Mouse (Mus musculus): ENCODE data around the gene Upf3a.
"Not testable (repeated sequence)": the region's sequence is repeated elsewhere in the genome, so short reads cannot be mapped to it uniquely, and the experiment has no call there.

Upf3a gene

DNA sequence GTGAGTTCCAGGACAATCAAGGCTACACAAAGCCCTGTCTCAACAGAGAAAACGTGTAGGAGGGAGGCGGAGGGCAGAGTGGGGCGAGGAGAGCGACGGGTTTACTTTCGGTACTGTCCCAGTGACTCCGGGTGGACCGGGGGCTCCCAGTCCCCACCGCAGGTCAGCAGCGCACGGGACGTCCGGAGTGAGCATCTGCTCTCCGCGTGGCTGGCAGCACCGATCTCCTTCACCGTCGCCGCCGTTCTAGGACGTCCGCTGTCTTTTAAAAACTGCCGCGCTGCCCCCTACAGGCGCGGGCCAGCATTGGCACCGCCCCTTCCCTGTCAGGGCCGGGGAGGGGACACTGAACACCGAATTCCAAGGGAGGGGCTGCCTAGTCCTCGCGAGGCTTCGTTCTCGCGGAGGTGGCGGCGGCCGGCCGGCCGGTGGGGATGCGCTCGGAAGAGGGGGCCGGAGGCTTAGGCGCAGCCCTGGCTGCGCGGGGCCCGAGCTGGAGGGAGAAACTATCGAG lies at the start of gene Upf3a:
Gene Upf3a, plus strand, starts transcription at position 366 of the 514 bp plus-strand sequence.
- peak; percentile 87 to 88 for DNase-seq

DNA sequence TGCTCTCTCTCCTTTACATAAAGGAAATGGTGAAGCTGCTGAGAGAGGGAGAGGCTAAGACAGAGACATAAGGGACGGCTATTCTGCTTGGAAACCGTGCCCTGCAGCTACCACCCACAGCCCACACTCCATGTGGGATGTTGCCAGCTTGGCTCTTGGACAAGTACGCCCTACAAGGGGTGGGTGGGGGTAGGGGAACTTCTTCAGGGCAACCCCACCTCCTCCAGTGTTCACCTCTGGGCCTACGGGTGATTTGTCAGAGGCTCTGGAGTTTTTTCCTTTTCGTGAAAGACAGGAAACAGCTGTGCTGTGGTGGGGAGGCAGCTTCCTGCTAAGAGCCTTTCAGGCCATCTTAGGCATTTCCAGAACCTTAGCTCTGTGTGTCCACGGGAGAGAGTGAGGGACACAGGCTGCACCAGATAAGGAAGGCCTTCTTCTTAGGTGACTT lies 45.1 kb upstream of the Upf3a start:
- DNase-seq: no peak

DNA sequence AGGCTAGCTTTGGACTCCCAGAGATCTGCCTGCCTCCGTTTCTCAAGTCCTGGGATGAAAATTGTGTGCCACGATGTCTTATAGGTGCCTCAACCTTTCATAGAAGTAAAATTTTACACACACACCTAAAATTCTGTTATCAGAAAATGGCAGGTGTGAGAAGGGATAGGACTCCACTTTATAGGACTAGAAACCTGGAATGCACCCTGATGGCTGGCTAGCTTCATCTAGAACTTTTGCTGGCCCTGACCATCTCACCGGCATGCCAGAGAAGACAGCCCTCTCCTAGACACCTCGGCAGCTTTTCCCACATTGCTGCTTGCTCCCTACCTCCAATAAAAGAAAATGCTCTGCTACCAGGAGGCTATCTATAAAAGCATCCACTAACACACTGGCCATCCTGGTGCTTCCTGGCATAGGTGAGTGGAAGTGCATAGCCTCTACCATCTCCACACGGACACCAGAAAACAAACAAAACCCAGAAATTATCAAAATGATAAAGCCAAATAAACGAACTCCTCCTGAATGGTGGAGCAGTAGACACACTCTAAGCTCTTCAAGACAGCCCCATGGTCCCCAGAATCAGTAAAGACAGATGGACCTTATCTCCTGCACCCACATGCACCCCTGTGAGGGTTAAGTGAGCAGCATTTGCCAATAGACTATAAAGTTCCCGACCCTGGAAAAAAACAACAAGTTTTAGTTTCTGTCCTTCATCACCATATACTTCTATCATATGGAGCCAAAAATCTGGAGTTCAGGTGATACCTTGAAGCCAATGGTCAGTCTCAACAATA lies 44.4 kb upstream of the Upf3a start:
- DNase-seq: no peak

DNA sequence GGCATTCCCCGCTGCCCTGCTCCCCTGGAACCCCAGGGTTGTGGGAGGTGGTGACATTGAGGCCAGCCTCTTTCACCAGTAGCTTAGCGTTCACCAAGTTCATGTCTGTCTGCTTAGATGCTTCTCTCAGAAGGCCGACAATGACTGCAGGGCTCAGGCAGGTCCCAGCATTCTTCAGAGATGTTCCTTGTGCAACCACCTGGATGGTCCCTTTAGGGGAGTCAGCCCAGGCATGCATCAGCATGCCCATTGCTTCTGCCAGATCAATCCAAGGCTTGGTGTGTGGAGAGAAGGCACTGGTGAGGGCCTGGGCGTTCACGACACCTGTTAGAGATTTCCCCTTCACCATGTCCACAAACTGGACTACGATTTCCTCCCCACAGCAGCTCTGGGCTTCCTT lies 39.2 kb upstream of the Upf3a start:
- DNase-seq: not testable (repeated sequence)

DNA sequence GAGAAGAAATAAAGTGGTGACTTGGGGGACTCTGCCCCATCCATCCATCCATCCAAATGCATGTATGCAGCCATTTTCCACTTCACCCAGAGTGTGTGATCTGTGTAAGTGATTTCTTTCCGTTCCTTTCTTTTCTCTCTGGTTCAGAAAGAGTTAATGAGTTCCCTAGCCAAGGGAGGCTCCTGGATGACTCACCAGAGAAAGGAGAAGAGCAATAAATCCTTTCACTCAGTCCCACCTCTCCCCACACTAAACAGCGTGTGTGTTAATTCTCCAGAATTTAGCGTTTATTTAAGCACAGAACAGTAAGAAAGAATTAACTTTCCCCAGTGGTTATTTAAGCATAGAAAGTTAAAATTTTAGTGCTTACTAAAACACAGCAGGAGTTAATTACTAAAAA lies 37.8 kb upstream of the Upf3a start:
- no peak for DNase-seq

DNA sequence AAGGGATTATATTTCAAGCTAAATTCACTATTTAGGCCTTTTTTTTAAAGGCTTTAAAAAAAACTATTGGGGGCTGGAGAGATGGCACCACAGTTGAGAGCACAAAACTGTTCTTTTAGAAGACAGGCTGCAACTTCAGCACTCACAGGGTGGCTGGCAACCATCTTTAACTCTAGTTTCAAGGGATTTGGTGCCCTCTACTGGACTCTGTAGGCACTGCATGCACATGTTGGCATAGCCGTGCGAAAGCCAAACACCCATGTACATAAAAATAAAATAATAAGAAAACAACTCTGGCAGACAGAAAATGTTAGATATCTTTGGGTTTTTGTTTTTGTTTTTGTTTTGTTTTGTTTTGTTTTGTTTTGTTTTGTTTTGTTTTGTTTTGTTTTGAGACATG lies 31.7 kb upstream of the Upf3a start:
- DNase-seq: peak; percentile 36 to 73

DNA sequence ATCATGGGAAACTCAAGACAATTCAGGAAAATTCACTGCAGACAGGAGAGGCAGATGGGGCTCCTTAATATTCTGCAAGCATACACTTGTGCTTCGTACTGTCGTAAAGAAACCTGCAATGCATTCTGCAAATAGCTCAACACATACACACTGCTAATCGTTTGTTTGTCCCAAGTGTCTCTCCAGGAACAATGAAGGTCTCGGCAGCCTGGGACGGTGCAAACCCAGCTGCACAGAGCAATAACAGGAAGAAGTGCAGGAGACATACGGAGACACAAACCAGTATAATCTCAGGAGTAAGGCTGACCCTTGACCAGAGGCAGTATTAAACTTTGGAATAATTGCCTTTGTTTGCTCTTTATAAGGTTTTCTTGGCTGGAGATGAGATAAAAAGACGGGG lies 28.9 kb upstream of the Upf3a start:
- DNase-seq: no peak

DNA sequence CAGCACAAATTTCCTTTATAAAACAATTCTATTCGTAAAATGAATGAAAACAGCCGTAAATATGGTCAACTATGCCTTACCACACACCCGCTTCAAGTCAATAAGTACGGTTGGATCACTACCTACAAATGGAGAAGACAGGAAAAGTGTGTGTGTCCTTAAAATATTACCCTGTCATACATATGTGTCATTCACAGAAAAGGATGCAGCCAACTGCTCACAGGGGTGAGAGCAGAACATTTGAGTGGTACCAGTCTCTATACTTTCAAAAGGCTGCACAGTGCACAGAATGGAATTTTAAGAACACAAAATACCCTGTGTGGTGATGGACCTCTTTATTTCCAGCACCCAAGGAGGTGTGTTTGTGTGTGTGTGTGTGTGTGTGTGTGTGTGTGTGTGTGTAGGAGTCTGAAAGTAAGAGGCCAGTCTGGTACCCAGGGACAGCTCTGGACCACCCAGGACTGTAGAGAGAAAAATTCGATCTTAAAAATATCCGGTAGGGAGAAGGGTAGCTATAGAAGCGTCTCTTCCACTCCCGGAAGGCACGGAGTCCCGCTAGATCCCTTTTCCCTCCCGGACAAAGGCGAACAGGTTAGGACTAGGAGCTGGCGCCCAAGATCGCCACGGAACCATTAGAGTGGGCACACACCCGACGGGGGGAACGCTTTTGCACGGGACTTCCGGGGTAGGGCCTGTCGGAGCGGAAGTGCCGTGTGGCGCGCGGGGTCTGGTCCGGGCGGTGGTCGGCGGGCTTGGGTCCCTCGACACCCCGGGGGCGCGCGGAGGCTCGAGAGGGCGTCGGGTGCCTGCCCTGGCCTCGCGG lies 28.2 kb upstream of the Upf3a start, which contains the start of gene Cdc16:
Gene Cdc16, plus strand, starts transcription at position 695 of the 823 bp plus-strand sequence.
- DNase-seq: peak; percentile 69 to 89

DNA sequence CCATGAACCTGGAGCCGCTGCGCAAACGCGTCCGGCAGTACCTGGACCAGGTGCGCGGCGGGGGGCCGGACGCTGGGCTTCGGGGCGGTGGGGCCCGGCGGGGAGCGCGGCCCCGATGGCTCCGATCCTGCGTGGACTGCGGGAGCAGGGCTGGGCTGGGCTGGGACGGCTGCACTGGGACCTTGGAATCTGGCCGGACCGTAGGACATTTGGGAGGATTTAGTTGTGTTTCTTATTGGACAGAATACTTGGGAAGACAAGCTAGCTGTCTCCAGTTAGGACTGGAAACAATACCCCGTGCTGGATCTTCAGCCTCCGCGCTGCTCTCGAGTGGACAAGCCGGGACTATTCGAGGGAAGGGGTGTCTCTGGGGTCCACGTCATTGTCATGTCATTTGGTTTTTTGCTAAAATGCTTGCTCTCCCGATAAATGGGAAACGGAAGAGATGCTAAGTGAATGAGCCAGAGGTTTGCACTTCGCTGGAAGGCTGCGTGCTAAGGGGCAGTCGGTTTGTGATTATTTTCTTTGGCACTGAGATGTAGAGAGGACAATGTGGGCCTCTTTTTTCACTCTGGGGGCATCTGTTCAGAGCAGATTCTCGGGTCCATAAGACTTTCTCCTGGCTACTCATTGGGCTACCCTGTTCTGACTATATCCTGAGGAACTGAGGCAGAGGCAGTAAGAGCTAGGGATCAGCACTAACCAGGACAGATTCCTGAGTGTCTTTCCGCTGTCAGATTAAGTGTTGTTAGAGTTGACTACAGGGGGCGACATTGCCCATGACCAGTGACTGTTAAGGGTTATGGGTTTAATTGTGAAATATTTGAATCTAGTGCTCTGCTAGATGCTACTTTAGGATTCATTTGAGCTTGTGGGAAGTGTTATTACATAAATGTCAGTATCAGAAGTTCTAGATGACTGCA lies 27.3 kb upstream of the Upf3a start:
- DNase-seq: peak in 1 of 2 experiments; percentile 41

DNA sequence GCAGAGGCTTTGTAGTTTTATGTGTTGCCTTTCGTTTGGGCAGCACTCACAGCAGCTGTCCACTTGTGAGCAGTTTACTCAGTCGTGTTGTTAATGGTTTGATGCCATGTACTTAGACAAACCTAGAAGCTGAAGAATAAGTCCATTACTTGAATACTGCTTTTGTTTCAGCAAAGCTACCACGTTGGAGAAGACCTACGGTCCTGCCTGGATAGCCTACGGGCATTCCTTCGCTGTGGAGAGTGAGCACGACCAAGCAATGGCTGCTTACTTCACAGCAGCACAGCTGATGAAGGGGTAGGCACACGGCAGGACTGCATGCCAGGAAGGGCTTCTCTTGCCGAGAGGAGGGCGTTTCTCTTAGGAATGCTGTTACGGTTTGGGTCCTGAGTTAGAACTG lies 16.2 kb upstream of the Upf3a start:
- no peak for DNase-seq

DNA sequence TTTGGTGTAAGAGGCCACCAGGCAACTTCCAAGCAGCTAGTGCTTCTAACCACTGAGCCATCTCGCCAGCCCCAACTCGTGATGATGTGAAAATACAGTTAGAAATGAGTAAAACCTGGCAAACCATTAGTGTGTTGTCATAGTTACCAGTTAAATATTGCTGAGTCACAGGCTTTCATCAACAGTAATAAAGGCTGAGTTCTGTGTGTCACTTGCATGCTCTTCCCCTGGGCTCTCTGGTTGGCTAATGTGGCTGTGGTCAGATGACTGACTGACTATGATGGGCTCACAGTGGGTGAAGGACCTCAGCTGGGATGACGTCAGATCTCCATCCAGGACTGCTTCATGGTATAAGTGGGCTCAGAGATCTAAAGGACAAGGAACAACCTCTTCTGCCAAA lies 4.9 kb upstream of the Upf3a start:
- DNase-seq: no peak

DNA sequence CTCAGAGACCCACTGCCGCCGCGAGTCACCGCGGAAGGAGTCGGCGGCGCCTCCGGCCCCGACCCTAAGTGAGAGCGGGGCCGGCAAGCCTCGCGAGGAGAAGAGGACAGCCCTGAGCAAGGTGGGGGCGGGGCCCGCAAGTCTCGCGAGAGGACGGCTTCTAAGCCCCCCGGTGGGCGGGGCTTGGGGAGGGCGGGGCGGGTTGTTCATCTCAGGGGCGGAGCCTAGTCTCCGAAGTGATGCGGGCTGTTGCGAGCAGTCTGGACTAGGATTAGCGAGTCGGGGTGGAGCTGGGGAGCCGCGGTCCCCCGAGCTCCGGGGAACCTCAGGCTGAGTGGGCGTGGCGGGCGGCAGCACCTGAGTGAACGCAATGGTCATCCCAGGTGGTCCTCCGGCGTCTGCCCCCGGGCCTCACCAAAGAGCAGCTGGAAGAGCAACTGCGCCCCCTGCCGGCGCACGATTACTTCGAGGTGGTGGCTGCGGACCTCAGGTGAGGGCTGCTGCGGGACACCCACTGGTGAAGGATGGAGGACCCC lies 417 bp downstream of the Upf3a start:
- DNase-seq: peak; percentile 92 to 96

DNA sequence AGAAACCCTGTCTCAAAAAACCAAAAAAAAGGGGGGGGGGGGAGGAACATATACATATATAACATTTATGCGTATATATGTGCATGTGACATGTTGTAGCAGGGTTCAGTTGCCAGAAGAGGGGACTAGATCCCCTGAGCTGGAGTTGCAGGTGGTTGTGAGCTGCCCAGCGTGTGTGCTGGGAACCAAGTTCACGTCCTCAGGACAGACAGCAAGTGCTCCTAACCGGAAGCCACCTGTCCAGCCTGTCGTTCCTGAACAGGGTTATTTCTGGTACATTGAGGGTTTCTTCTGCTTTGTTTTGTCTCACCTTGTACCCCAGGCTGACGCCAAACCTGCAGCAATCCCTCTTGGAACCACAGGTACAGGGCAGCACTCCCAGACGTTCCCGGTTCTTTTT lies 4.2 kb downstream of the Upf3a start:
- no peak for DNase-seq

DNA sequence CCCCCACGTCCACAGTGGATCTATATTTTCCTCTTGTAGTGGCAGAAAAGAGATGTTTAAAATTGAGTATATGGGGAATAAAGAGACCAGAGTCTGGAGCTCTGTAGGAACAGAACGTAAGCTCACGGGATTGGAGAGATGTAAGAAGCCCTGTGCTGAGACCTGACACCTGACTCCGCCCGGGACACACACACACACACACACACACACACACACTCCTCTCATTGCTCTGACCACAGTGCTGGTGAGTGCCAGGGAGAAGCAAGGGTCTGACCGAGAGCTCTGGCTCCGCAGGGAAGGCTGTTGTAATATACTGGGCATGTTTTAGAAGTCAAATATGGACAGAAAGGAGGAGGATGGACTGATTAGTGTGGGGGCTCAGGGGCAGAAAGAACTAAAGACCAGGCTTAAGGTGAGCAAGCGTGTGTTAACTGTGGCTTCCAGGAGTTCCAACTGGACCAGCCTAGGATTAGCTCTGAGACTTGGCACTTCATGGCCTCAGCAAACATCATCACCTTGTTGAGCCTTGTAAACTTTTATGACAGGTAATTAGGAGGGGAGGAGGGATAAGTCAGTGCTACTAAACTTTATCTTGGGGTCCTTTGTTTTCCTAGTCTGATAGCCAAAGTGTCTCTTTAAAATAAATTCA lies 7.8 kb downstream of the Upf3a start:
- no peak for DNase-seq

DNA sequence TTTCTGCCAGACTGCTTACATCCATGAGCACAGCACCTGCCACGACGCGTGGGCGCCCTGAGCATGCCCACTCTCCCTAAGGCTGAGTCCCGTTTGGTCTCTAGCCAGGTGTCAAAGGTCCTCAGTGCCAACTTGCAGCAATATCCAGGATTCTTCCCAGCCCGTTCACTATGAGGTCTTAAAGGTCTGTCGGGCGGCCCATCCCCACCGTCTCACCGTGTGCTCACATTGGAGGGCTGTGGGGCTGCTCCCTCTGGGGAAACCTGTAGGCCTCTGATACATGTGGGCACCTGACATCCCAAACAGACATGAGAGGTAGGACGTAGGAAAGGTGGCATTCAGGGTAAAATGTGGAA lies 8.3 kb downstream of the Upf3a start:
- DNase-seq: no peak

DNA sequence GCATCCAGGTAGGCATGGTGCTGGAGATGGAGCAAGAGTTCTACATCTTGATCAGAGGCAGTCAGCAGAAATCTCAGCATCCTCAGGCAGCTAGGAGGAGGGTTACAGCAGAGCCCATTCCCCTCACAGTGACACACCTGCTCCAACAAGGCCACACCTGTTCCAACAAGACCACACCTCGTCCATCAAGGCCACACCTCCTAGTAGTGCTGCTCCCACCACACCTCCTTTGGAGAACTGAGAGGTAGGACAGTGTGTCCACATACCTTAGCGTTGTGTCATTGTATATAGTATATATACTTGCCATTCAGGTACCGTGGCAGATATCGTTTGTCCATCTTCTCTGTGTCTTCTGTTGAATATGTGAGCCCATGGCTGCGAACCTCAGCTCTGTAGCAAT lies 12.3 kb downstream of the Upf3a start:
- DNase-seq: no peak

DNA sequence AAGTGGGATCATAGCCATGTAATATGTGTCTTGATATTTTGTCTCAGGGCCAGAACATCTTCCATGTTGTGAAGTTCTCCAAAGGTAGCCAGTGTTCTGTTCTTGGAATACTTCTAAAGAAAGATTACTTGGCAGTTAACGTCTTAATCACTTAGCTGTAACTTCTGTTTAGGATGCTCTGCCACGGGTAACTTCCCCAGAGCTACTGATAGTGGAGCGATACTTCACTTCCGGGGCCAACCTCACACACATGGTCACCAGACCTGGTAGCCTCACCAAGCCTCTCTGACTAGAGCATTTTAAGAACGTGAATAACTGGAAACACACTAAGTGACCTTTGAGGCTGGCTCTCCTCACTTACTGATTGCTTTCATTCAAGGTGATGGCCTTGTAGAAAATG lies 14.2 kb downstream of the Upf3a start:
- no peak for DNase-seq

DNA sequence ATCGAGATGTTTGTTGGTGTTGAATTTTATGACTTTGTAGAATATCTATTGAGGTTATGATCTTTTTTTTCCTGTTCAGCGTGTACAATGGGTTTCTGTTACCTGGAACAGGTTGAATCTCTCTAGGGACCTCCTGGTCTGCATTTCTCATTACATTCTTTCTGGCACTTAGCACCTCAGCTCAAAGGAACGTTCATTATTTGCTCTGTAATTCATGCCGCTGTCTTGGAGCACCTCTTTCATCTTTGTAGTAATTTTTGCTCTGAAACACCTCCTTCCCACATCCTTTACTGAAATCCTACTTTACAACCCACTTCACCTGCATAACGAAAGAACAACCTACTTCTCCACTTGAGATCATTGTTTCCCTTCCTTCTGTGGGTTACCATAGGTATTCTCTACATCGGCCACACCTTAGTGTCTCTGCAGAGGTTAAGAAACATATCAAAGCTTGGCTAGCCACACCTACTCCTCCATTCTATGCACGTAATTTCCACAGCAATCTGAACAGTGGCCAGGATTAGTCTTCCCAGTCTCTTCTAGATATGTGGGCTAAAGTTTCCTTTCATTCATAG lies 43.3 kb downstream of the Upf3a start:
- no peak for DNase-seq

DNA sequence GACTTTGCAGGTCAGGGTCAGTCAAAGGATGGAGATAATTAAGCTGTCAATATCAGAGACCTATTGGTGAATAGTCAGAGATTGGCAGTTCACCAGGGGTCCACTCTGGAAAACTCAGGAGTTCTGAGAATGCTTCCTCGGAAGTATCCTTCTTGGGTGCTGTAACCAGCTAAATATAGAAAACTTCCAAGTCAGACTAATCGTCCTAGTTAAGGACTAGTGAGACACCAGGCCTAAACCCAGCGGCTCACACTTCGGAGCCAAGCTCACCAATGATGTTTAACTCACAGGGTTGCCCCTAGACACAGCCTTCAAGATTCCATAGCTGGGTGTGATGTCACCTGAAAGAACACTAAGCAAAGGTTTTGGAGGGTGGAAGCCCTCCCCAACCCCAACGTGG lies 52.9 kb downstream of the Upf3a start, which contains the start of gene AF366264:
Gene AF366264, minus strand, starts transcription at position 101 of the 400 bp plus-strand sequence.
- not testable (repeated sequence) for DNase-seq

DNA sequence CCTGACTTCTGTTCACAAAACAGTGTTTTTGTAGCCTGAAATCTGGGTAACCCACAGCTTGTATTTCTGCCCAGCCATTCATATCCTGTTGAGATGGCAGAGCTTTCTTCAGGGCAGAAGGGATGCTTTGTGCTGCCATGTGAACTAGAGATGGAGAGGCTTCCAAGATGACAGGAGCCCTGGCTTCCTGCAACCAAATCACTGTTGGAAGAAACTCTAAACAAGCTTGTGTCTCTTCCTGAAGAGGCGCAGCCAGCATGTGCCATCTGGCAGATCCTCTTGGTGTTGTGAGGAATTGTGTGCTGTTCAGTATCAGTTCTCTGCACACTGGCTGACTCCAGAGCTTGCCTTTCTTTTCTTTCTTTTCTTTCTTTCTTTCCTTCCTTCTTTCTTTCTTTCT lies 57.9 kb downstream of the Upf3a start:
- not testable (repeated sequence) for DNase-seq

All from spleen, adult 18-20 months (tissue).